Mouse (Mus musculus): Measurements from ENCODE around the gene Sh3glb1.
"Not testable (repeated sequence)": the region's sequence is repeated elsewhere in the genome, so short reads cannot be mapped to it uniquely, and the experiment has no call there.

Sh3glb1 gene

GRCm38 (mm10) chr3:144719901-144720747 is at the start of gene Sh3glb1:
Gene Sh3glb1 (minus strand): TSS chr3:144720335.
- in situ Hi-C loops (cut with MseI, MboI), result no loop called here

DNA sequence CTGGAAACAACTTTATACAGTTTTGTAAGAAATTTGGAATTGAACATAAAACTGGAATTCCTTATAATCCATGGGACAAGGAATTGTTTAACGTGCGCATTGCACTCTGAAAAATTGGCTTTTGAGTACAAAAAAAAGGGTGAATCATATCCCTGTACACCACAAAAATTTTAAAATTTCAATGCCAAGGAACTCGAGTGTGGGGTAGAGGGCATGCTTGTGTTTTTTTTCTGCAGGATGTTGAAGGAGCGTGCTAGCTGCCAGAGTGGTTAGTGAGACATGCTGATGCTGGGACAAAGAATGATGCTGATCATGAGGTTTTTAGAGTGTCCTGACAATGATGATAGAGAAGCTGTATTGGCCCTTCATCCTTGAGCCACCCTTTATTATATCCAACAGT is 45.0 kb upstream of the Sh3glb1 start:
- in situ Hi-C loops (cut with MseI, MboI), result no loop called here

DNA sequence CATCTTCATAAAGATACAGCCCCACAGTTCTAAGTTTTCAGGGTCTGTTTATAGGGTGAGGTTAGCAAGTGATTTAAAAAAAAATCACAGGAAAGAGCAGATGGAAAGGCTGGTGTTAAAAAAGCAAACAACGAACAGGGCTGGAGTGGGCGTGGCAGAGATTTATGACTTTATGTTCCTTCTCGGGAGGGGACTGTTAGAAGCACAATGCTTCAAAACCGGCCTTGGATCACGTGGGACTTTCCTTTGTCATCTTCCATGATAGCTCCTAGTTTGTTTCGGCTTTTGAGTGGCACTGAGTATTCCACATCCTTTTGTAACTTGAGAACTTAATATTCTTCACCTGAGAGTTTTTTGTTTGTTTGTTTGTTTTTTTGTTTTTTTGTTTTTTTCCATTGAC is 41.3 kb upstream of the Sh3glb1 start:
- in situ Hi-C loops (cut with MseI, MboI), result no loop called here

DNA sequence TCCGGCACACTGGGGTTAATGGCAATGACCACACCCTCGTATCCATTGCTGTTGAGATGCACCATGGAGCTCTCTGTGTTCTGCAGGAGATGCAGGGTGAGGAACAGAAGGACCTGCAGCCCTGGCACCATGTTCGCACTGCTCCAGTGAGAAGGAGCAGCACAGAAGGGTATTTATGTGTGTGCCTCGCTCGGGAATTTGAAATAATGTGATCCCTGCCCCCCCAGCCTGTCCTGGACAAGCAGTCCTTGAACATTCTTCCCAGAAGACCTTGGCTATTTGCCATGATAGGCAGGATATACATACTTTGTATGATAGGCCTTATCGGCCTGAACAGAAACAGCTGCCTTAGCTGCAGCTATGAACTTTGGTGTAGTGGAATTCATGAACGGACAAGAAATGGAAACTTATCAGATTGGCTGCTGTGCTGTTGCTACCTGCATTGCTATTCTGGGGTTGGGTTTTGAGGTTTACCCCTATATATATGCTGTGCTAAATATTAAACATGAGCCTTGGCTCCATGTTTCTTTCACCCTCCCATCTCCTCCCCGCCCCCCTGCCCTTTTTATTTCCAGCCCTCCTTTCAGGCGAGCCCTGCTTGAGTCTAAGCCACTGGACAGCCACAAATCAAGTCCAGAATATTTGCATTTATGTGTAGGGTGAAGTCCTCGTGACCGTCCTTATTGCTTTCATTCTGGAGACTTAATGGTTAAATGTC is 40.6 kb upstream of the Sh3glb1 start, which contains the start of gene Clca3a1:
TSS of gene Clca3a1 (minus strand) at position 386 of the 718 bp plus-strand sequence.
- in situ Hi-C loops (cut with MseI, MboI), result no loop called here

- in situ Hi-C loops (cut with MseI, MboI), result no loop called here
Measured at GRCm38 (mm10) chr3:144759719-144760118, 39.6 kb upstream of the Sh3glb1 start.

- in situ Hi-C loops (cut with MseI, MboI), result not testable (repeated sequence)
Measured at GRCm38 (mm10) chr3:144756103-144756502, 36.0 kb upstream of the Sh3glb1 start.

DNA sequence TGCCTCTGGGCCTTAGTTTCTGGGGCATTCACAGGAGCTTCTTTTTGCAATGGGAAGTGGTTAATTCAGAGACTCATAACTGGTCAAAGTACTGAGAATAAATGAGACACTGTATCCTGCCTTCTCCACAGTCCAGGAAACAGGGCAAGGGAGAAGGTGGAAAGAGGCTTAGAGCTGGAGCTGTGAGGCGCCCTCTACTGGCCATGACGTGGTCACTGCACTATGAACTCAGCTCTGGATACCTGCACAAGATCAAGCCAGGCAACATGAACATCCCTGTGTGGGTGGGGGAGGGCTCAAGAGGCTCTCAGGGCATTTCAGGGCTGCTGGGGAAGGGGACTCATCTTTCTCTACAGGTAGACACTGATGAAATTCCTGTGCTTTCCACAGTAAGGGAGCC is 33.0 kb upstream of the Sh3glb1 start:
- in situ Hi-C loops (cut with MseI, MboI), result no loop called here

- in situ Hi-C loops (cut with MseI, MboI), result not testable (repeated sequence)
Measured at GRCm38 (mm10) chr3:144749062-144749963, 29.2 kb upstream of the Sh3glb1 start.

GRCm38 (mm10) chr3:144747706-144748105 is 27.6 kb upstream of the Sh3glb1 start:
- in situ Hi-C loops (cut with MseI, MboI), result not testable (repeated sequence)

DNA sequence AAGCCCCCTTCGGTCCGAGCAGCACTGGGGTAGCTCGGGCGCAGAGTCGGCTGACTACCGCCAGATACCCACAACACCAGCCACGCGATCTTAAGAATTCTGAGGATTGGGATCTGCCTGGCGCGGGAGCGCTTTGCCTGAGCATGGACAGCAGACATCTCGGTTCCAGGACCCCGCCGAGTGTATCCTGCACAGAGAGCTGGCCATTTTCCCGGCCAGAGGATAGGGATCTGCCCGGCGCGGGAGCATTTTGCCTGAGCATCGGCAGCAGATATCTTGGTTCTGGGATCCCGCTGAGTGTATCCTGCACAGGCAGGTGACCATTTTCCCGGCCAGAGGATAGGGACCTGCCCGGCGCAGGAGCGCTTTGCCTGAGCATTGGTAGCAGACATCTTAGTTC is 18.3 kb upstream of the Sh3glb1 start:
- in situ Hi-C loops (cut with MseI, MboI), result not testable (repeated sequence)

- in situ Hi-C loops (cut with MseI, MboI), result no loop called here
Measured at GRCm38 (mm10) chr3:144736831-144737230, 16.7 kb upstream of the Sh3glb1 start.

DNA sequence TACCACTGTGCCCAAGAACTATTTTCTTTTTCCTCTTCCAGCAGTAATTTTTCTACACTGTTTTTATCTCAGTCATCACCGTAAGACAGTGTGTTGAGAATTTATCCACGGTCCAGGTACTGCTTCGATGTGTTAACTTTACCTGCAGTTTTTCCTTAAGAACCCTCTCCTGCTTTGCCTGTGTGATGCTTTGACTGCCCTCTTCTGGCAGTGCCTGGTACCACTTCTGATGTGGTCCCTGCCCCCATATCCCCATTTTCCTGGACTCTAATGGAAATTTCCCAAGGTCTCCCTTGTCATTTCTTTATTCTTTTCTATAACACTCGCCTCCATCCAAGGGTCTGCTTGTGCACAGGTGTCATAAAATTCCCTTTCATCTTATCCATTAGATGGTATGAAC is 3.3 kb upstream of the Sh3glb1 start:
- in situ Hi-C loops (cut with MseI, MboI), result no loop called here

DNA sequence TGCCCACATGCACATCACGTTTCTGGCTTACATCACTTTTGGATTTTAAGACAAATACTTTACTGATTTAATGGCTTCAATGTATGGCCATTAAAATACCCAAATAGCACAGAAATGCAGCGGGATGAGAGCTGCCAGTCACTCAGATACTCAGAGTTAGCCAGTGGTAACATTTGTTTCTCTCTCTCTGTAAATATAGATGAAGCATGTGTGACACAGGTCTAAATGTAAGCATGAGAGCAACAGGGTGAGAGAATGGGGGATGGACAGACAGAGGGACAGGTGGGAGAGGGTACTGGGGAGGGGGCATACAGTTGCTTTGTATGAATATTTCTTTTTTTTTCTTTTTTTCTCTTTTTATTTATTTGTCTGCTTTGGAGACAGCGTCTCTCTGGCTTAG is 2.4 kb upstream of the Sh3glb1 start:
- in situ Hi-C loops (cut with MseI, MboI), result not testable (repeated sequence)

- in situ Hi-C loops (cut with MseI, MboI), result no loop called here
Measured at GRCm38 (mm10) chr3:144721860-144722256, 1.7 kb upstream of the Sh3glb1 start.

DNA sequence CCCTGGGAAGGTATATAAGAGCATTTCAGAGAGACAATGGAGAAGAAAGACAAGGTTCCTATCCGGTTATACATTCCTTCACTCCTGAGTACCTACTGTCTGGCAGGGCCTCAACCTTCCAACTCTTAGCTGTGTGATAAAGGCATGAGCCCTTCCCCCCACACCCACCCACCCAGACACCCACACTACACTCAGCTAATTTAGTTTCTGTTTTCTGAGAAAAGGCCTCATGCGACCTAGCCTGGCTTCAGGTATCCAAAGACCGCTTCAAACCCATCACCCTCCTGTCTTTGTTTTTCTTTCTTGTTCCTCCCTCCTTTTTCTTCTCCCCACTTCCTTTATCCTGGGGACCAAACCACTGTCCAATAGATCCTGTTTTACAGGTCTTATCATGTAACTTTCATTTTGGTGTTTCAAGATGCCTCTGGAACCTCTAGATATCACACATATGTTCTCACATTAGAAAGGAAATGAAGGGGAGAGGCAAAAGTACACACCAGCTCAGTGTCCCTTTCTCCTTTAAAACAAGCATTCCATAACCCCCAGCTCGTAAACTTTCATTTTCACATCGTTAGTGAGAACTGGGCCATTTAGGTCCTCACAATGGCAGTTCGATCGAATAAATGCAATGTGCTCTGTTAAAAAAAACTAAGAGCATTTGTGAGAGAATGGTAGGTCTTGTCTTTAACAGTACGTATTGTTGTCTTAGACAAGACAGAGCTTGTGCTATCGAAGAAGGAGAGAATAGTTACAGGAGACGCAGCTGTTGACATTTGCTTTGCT is 1.1 kb upstream of the Sh3glb1 start:
- in situ Hi-C loops (cut with MseI, MboI), result no loop called here

DNA sequence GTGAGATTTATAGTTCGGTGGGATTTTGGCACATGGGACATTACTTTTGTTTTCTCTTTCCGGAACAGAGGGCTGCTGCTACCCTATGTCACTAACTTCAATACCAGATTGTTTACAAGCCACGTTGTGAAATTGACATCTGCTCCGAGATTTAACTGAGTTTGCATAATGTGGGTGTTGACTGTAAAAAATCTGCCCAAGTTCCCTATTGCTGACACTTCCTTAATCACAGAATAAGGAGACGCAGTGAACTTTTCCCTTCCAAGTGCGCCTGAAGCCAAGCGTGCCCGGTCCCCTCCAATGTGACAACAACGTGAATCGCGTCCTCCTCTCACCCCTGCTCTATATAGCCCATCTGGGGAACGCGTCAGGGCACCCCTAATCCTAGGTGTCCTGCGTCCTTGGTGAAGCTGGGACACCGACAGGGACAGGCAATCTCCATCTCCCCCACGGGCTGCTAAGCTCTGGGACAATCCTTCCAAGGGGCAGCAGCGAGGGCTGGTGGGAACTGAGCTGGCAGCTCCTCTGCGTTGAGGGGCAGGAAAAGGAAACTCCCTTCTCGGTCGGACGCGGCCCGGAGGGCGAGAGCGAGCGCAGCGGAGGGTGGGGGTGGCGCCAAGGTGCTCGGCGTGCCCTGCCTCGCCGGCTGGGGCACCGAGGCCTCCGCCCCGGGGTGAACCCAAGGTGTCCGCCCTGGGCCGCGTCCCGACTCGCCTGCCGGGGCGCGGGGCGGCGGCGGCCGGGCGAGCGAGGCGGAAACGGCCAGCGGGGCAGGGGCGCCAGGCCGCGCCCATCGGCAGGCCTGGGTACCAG is 841 bp downstream of the Sh3glb1 start:
- in situ Hi-C loops (cut with MseI, MboI), result no loop called here

GRCm38 (mm10) chr3:144718706-144719087 is 1.4 kb downstream of the Sh3glb1 start:
- in situ Hi-C loops (cut with MseI, MboI), result no loop called here

DNA sequence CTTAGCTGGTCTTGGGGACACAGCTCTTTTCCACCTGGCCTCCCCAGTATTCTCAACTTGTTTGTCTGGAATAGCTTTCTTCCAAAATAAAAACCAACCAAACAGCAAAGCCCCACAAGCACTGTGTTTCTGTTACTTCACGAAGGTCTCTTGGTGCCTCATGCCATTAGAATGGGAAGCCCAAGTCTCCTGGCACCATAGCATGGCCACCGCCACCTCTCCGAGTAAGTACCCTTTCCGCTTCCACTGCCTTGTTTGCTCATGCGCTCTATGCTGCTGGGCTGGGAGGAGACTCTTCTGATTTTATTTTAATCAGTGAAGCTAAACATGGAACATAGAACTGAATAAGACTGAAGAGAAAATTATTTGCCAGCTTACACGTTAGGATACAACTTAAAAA is 2.3 kb downstream of the Sh3glb1 start:
- in situ Hi-C loops (cut with MseI, MboI), result no loop called here

- in situ Hi-C loops (cut with MseI, MboI), result no loop called here
Measured at GRCm38 (mm10) chr3:144717121-144717520, 3.0 kb downstream of the Sh3glb1 start.

GRCm38 (mm10) chr3:144715901-144716300 is 4.2 kb downstream of the Sh3glb1 start:
- in situ Hi-C loops (cut with MseI, MboI), result no loop called here

Data from mouse trophoblast stem cell (cell line).